Mouse (Mus musculus): ENCODE results near the gene Kcnab3. TPM values are rescaled to one million over a fixed set of nuclear protein-coding genes. Genes with fewer than 3 reads are reported as not detected.

The Kcnab3 gene
- 0.26 TPM for polyA plus RNA-seq (2014; fragmentation: Illumina TruSeq; extraction: RNeasy Lipid Tissue Mini Kit (QIAGEN cat#74804); ENCODE audit: low read depth, low replicate concordance)

DNA sequence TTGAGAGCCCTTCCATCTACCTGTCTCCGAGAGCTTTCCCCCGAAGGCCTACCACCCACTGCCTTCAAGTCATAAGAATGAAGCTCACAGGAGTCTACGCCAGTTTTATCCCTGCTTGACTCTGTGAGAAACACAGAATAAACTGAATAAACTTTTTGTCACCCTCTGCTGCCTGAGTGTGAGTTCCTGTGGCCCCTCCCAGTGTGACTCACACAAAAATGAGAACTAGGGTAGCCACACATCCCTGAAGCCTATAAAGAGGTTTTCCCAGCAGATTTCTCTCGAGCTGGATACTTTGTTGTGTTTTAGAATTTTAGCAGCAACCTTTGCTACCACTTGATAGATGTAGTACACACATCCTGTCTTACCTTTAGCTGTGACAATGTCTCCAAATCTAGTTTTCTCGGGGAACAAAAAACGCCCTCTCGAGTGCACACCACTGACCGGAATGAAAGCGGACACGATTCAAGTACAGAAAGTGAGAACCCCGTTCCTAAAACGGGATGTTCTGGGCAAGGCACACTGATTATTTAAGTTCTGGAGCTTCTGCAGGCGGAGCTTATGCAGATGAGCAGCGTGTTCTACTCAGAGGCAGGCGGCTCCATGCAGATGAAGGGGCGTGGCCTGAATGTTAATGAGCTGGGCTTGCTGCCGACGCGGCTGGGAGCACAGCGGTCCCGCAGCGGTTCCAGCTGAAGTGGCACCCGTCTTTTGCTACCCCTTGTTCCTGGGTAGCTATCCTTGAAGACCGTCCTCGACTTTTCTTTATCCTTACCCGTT lies at the start of gene Kcnab3:
Gene Kcnab3 (plus strand): TSS at position 631 of the 780 bp plus-strand sequence.

DNA sequence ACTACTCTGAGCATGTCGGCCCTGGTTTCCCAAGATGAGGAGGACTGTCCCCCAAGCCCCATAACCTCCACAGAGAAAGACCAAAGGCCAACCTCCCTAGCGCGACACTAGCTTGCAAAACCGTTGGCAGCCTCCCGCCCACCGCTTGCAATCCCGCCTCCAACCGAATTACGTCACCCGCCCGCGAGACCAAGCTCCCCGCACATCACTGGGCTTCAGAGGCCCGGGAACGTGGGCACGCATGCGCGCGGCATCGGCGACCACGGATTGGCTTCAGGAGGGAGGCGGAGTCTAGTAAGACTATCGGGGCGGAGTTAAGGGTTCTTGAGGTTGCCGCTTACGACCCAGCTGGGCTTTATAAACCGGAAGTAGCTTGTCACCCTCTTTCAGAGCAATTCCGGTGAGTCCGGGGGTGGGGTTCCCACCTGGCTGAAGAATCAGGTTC lies 2.4 kb upstream of the Kcnab3 start, which contains the start of the genes Cntrob and Trappc1:
Gene Cntrob (minus strand): TSS at position 109 of the 445 bp plus-strand sequence.
Gene Trappc1 (plus strand): TSS at position 314 of the 445 bp plus-strand sequence.

DNA sequence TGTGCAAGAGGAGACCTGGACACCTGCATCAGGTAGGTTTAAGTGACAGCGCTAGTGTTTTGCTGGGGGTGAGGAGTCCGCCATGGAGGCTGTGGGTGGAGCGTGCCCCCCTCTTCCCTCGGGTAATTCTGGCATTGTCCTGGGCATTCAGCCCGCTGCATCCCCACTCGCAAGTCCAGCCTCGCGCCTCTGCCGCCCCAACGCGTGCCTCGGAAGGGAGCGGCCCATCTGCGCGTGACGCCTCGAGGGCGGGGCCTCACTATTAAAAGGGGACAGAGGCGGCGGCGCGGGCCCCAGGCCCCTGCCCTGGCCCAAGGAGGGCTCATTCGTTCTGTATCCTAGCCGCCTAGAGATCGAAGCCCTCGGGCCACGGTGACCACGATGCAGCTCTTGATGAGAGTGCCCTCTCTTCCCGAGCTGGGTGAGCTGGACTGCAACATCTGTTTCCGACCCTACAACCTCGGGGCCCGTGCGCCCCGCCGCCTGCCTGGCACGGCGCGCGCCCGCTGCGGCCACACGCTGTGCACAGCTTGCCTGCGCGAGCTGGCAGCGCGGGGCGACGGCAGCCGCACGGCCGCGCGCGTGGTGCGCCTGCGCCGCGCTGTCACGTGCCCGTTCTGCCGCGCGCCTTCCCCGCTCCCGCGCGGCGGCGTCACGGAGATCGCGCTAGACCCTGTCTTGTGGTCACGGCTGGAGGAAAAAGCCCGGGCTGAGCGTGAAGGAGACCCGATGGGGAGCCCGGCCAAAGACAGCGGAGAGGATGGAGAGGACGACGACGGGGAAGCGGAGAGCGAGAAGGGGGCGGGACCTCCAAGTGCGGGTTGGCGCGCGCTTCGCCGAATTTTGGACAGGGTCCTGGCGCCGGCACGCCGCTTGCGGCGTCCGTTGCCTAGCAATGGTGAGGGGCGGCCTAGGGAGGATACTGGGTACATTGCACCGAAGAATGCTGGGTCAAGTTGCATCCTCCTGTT lies 14.4 kb downstream of the Kcnab3 start, which contains the start of gene Rnf227:
Gene Rnf227 (plus strand): TSS at position 301 of the 971 bp plus-strand sequence.

DNA sequence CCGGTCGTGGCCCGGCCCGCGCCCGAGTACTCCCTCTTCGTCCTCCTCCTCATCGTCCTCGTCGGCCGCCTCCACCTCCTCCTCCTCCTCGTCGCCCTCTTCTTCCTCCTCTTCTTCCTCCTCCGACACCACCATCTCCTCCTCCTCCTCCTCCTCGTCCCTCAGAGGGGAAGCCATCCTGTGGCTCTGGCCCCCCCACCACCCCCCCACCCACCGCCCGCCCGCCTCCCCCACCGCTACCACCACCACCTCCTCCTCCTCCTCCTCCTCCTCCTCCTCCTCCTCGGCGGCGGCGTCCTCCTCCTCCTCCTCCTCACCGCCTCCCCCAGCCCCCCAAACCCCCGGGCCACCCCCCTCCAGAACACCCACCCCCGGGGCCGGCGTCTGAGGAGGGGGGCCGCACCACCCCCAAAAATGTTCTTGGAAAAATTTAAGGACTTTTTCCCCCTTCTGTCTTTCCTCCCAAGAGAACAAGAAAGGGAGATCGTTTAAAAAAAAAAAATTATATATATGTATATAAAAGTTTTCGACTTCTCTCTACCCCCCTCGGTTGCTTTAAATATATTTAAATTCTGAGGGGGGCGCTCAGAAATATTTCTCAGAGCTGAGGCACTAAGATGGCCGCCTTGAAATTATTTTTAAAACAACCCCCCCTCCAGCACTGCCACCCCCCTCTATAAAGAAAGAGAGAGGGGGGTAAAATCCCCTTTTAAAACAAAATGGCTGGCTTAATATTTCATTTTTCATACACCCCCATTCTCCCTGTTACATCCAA lies 43.3 kb downstream of the Kcnab3 start, which contains the start of gene Chd3:
Gene Chd3 (minus strand): TSS at position 192 of the 775 bp plus-strand sequence.

Other genes with a start within 250 kb of the Kcnab3 start
- 95.0 TPM for gene Vamp2, start 237.8 kb upstream of the Kcnab3 start, polyA plus RNA-seq (2014; fragmentation: Illumina TruSeq; extraction: RNeasy Lipid Tissue Mini Kit (QIAGEN cat#74804); ENCODE audit: low read depth, low replicate concordance)
- 22.2 TPM for gene Per1, start 231.0 kb upstream of the Kcnab3 start, polyA plus RNA-seq (2014; fragmentation: Illumina TruSeq; extraction: RNeasy Lipid Tissue Mini Kit (QIAGEN cat#74804); ENCODE audit: low read depth, low replicate concordance)
- not detected for gene Hes7, start 205.9 kb upstream of the Kcnab3 start, polyA plus RNA-seq (2014; fragmentation: Illumina TruSeq; extraction: RNeasy Lipid Tissue Mini Kit (QIAGEN cat#74804); ENCODE audit: low read depth, low replicate concordance)
- gene 9130213A22Rik, start 203.7 kb upstream of the Kcnab3 start, polyA plus RNA-seq (2014; fragmentation: Illumina TruSeq; extraction: RNeasy Lipid Tissue Mini Kit (QIAGEN cat#74804); ENCODE audit: low read depth, low replicate concordance) = 0.39 TPM
- gene Aloxe3, start 200.4 kb upstream of the Kcnab3 start, polyA plus RNA-seq (2014; fragmentation: Illumina TruSeq; extraction: RNeasy Lipid Tissue Mini Kit (QIAGEN cat#74804); ENCODE audit: low read depth, low replicate concordance) = not detected
- gene Alox12b, start 169.3 kb upstream of the Kcnab3 start, polyA plus RNA-seq (2014; fragmentation: Illumina TruSeq; extraction: RNeasy Lipid Tissue Mini Kit (QIAGEN cat#74804); ENCODE audit: low read depth, low replicate concordance) = not detected
- gene Alox8, start 128.4 kb upstream of the Kcnab3 start, polyA plus RNA-seq (2014; fragmentation: Illumina TruSeq; extraction: RNeasy Lipid Tissue Mini Kit (QIAGEN cat#74804); ENCODE audit: low read depth, low replicate concordance) = 1.6 TPM
- gene Gucy2e, start 89.2 kb upstream of the Kcnab3 start, polyA plus RNA-seq (2014; fragmentation: Illumina TruSeq; extraction: RNeasy Lipid Tissue Mini Kit (QIAGEN cat#74804); ENCODE audit: low read depth, low replicate concordance) = 0.05 TPM
- 6.1 TPM for gene Cntrob, start 2.5 kb upstream of the Kcnab3 start, polyA plus RNA-seq (2014; fragmentation: Illumina TruSeq; extraction: RNeasy Lipid Tissue Mini Kit (QIAGEN cat#74804); ENCODE audit: low read depth, low replicate concordance)
- 82.5 TPM for gene Trappc1, start 2.3 kb upstream of the Kcnab3 start, polyA plus RNA-seq (2014; fragmentation: Illumina TruSeq; extraction: RNeasy Lipid Tissue Mini Kit (QIAGEN cat#74804); ENCODE audit: low read depth, low replicate concordance)
- 0.47 TPM for gene Rnf227, start 14.2 kb downstream of the Kcnab3 start, polyA plus RNA-seq (2014; fragmentation: Illumina TruSeq; extraction: RNeasy Lipid Tissue Mini Kit (QIAGEN cat#74804); ENCODE audit: low read depth, low replicate concordance)
- gene Chd3, start 43.1 kb downstream of the Kcnab3 start, polyA plus RNA-seq (2014; fragmentation: Illumina TruSeq; extraction: RNeasy Lipid Tissue Mini Kit (QIAGEN cat#74804); ENCODE audit: low read depth, low replicate concordance) = 19.5 TPM
- gene Naa38, start 69.2 kb downstream of the Kcnab3 start, polyA plus RNA-seq (2014; fragmentation: Illumina TruSeq; extraction: RNeasy Lipid Tissue Mini Kit (QIAGEN cat#74804); ENCODE audit: low read depth, low replicate concordance) = 87.6 TPM
- gene Cyb5d1, start 69.4 kb downstream of the Kcnab3 start, polyA plus RNA-seq (2014; fragmentation: Illumina TruSeq; extraction: RNeasy Lipid Tissue Mini Kit (QIAGEN cat#74804); ENCODE audit: low read depth, low replicate concordance) = 35.3 TPM
- 16.4 TPM for gene Tmem88, start 72.0 kb downstream of the Kcnab3 start, polyA plus RNA-seq (2014; fragmentation: Illumina TruSeq; extraction: RNeasy Lipid Tissue Mini Kit (QIAGEN cat#74804); ENCODE audit: low read depth, low replicate concordance)
- 15.3 TPM for gene Kdm6b, start 87.4 kb downstream of the Kcnab3 start, polyA plus RNA-seq (2014; fragmentation: Illumina TruSeq; extraction: RNeasy Lipid Tissue Mini Kit (QIAGEN cat#74804); ENCODE audit: low read depth, low replicate concordance)
- gene Dnah2, start 222.9 kb downstream of the Kcnab3 start, polyA plus RNA-seq (2014; fragmentation: Illumina TruSeq; extraction: RNeasy Lipid Tissue Mini Kit (QIAGEN cat#74804); ENCODE audit: low read depth, low replicate concordance) = 0.13 TPM
- 54.0 TPM for gene Efnb3, start 233.9 kb downstream of the Kcnab3 start, polyA plus RNA-seq (2014; fragmentation: Illumina TruSeq; extraction: RNeasy Lipid Tissue Mini Kit (QIAGEN cat#74804); ENCODE audit: low read depth, low replicate concordance)

Data from heart, adult 10 weeks (tissue).